Mouse (Mus musculus) midbrain, embryonic 10.5 days (tissue): ENCODE results near the gene Dock8. TPM values are rescaled to one million over a fixed set of nuclear protein-coding genes. Genes with fewer than 3 reads are reported as not detected.
A peak's percentile ranks its signal among the peaks of the same experiment; 100 is the strongest.

Source experiments
- DNase-seq: peaks from one replicate; pipeline ENCODE4 v3.0.0-alpha.2; 2017; ENCODE audit warnings: low spot score
- H3K27ac ChIP-seq: fragments of 300-500 bp; sonication (generic); replicated peaks from 2 replicates; pipeline ENCODE4 v1.5.1; 2016; ENCODE audit warnings: mild to moderate bottlenecking
- H3K27me3 ChIP-seq: fragments of 300-500 bp; sonication (generic); 2 replicates; pipeline ENCODE4 v1.6.1; 2016; ENCODE audit warnings: low read depth, mild to moderate bottlenecking; ENCODE audit not compliant: poor library complexity, severe bottlenecking
- H3K36me3 ChIP-seq: fragments of 300-500 bp; sonication (generic); 2 replicates; pipeline ENCODE4 v1.6.1; 2016; ENCODE audit warnings: mild to moderate bottlenecking, moderate library complexity
- H3K4me1 ChIP-seq: fragments of 300-500 bp; sonication (generic); 2 replicates; pipeline ENCODE4 v1.6.1; 2016
- H3K4me3 ChIP-seq: fragments of 300-500 bp; sonication (generic); 2 replicates; pipeline ENCODE4 v1.5.1; 2016; ENCODE audit warnings: mild to moderate bottlenecking, moderate library complexity
- H3K9me3 ChIP-seq: fragments of 300-500 bp; sonication (generic); replicated peaks from 2 replicates; pipeline ENCODE4 v1.6.1; 2016; ENCODE audit warnings: mild to moderate bottlenecking
- WGBS: fragments of 180-500 bp; shearing (Covaris S2); methylation state at CpG from one replicate; pipeline ENCODE4 v1.1.7; 2016; 5-methylcytosine and 5-hydroxymethylcytosine counted together
- polyA plus RNA-seq: library from polyadenylated mRNA; unstranded; fragments of >200 nt; fragmentation: Nextera tagmentation; extraction: Ambion mirVana; gene quantifications from 2 replicates; pipeline ENCODE4 v1.2.1, GENCODE M21; 2016

The Dock8 gene
- polyA plus RNA-seq, 1 experiment from 2014 or later, result 1.8 TPM

DNA sequence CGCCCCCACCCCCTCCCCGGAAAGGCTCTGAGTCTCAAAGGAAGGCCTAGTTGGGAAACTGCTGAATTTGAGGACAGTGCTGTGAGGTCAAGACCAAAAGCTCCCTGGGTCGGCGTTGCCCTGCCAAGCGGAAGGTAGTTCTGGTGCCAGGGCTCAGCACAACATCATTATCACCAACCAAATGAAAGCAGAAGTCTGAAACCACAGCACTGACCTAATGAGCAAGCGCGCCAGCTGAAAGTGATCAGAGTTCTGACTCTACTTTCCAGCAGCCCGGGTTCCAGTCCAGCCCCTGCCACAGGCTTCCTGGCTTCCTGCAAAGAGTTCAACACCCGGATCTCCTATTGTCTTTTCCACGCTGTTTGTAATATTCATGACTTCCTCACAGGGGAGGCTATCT is 232.7 kb downstream of the Dock8 start:
- H3K27me3 ChIP-seq, result peaks cover 27% of the 10 kb centered on the region
- H3K9me3 ChIP-seq, result no peaks in the 10 kb centered on the region
- no peaks in the 10 kb centered on the region for H3K36me3 ChIP-seq
- no peak for DNase-seq
- H3K4me1 ChIP-seq, result peaks cover 33% of the 10 kb centered on the region
- H3K27ac ChIP-seq, result no peak overlapping the region
- WGBS, result 74% methylated on average over 10 of the region's 10 CpGs
- H3K4me3 ChIP-seq, result no peak overlapping the region

DNA sequence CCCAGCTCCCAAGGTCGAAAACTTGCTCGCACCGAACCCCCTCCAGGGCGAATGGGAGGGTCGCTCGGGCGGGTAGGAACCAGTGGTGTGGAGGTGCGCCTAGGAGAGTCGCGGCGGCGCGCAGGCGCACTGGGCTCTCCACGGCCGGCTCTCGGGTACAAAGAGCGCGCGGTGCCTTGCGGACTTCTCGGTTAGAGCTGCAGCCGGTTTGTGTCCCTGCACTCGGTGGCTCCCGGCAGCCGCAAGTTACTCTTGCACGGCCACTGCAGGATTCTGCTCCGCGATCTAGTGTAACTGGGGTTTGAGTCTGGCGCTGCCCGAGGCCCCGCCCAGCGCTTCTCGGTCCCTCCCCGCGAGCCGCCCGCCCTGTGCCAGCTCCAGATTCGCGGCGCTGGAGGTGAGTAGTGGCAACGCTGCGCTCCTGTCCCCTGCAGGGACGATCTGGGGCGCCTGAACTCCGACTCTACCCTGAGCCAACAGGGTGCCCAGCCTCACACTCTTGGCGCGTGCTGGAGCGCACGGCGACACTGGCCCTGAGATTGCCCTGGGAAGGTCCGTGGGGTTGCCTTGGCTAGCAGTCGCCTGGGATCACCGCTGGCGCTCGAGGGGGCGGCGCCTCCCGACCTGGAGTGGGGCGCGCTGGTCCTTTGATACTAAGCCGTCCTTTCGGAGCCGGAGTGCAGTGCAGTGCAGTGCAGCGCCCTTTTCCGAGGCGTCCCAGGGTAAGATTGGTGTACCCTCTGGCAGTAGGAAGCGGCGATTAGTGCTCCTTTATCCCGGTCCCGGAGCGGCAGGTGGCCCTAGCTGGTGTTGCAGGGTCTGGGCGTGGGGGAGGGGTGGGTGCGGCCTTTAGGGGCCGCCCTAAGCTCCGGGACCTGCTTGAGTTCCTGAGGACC is 237.5 kb downstream of the Dock8 start, which contains the start of gene Kank1:
Gene Kank1 (plus strand): TSS at position 380 of the 896 bp plus-strand sequence.
- H3K36me3 ChIP-seq, result no peaks in the 10 kb centered on the region
- H3K9me3 ChIP-seq, result no peaks in the 10 kb centered on the region
- H3K4me1 ChIP-seq, result peaks cover 53% of the 10 kb centered on the region
- peak within 1 kb of the TSS; percentile 89 for H3K27ac ChIP-seq
- H3K4me3 ChIP-seq, result peak within 1 kb of the TSS; percentile 84
- peak; percentile 86 for DNase-seq
- WGBS, result under 1% methylated on average over 76 of the region's 76 CpGs
- peaks cover 38% of the 10 kb centered on the region for H3K27me3 ChIP-seq

DNA sequence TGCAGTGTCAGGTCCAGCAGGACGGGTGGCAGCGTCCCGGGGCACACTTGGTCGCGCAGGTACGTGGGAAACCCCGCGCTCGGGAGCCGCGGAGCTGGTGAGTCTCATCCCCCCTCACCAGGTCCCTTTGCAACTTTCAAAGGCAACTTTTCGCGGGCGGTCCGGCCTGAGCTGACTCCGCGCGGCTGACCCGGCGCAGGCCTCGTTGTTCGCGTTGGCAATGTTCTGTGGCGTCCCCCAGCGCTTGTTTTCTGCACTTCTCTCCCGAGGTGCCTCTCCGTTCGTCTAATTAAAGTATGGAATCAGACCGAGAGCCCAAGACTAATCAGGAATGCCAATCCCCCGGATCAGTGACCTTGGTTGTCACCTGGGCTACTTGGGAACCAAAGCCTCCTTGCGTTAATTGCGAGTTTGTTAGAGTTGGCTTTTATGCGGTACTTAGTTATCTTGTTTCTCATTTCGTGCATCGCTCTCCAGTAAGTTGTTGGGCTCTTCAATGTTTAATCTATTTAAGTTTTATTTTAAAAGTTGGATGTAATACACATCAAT is 238.2 kb downstream of the Dock8 start:
- WGBS, result 1% methylated on average over 35 of the region's 35 CpGs
- DNase-seq, result peak; percentile 78
- Histone ChIP-seq H3K27ac (peak overlapping the region; percentile 89), H3K9me3 (no peaks in the 10 kb centered on the region), H3K36me3 (no peaks in the 10 kb centered on the region), H3K27me3 (peaks cover 38% of the 10 kb centered on the region), H3K4me1 (peaks cover 52% of the 10 kb centered on the region), H3K4me3 (peak overlapping the region; percentile 84)

DNA sequence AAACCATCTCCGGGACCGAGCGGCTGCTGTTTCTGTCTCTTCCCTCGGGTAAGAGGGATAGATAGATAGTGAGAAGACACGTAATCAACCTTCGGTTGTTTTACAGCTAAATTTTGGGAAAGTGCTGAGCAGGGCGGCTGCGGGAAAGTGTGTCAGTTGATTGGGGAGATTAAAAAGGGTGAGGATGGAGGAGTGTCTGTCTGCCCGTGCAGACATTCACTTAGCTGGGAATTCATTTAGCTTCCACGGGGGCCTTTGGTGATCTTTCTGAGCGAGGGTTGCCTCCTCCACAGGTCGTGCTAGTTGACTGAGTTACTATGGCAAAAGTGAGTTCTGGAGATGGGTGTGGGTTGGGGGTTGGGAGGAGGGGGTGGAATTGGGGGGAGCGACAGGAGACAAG is 238.8 kb downstream of the Dock8 start:
- H3K4me1 ChIP-seq, result peaks cover 52% of the 10 kb centered on the region
- WGBS, result 4% methylated on average over 13 of the region's 13 CpGs
- H3K27ac ChIP-seq, result peak overlapping the region; percentile 64; the same call in 1 of the 2 replicates
- no peaks in the 10 kb centered on the region for H3K36me3 ChIP-seq
- peaks cover 38% of the 10 kb centered on the region for H3K27me3 ChIP-seq
- no peaks in the 10 kb centered on the region for H3K9me3 ChIP-seq
- peak overlapping the region; percentile 84 for H3K4me3 ChIP-seq
- peak; percentile 23 for DNase-seq

DNA sequence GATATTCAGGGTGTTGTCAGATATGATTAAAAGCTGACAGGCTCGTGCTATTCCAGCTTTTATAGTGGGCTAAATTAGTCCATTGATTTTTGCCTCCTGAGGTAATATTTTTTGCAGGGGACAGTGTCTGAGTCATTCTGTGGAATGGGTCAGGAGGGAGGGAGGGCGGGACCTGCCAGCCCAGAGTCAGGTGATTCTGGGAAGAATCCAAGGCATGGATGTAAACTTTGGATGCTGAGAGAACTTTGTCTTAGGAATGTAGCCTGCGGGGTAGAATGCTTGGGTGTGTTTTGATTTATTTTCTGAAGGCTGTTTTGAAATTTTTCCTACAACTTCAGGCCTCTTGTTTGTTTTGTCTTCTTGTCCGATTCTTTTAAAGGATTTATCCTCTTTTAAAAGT is 244.2 kb downstream of the Dock8 start:
- H3K4me1 ChIP-seq, result peaks cover 24% of the 10 kb centered on the region
- H3K36me3 ChIP-seq, result no peaks in the 10 kb centered on the region
- H3K4me3 ChIP-seq, result no peak overlapping the region
- no peak overlapping the region for H3K27ac ChIP-seq
- H3K9me3 ChIP-seq, result no peaks in the 10 kb centered on the region
- DNase-seq, result no peak
- WGBS, result 90% methylated on average over 4 of the region's 4 CpGs
- no peaks in the 10 kb centered on the region for H3K27me3 ChIP-seq

DNA sequence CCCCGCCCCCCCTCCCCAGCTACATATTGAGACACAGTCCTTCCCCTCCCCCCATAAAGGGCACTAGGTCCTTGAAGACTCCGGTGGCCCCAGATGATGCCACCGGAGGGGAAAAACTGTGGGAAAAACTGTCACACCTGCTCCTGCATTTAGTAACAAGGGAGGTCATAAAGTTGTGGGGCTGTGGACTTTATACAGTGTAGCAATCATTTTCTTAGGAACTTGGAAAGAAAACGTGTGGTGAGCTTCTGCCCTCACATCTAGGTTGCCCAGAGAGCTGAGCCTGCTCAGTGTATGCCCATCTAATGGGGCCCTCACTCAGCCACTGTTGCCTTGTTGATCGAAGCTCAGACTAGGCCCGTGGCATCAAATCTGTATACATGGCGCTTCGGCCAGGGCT is 246.7 kb downstream of the Dock8 start:
- H3K27me3 ChIP-seq, result no peaks in the 10 kb centered on the region
- H3K4me1 ChIP-seq, result peaks cover 24% of the 10 kb centered on the region
- H3K4me3 ChIP-seq, result no peak overlapping the region
- WGBS, result 92% methylated on average over 8 of the region's 8 CpGs
- no peaks in the 10 kb centered on the region for H3K36me3 ChIP-seq
- no peak for DNase-seq
- no peaks in the 10 kb centered on the region for H3K9me3 ChIP-seq
- no peak overlapping the region for H3K27ac ChIP-seq

DNA sequence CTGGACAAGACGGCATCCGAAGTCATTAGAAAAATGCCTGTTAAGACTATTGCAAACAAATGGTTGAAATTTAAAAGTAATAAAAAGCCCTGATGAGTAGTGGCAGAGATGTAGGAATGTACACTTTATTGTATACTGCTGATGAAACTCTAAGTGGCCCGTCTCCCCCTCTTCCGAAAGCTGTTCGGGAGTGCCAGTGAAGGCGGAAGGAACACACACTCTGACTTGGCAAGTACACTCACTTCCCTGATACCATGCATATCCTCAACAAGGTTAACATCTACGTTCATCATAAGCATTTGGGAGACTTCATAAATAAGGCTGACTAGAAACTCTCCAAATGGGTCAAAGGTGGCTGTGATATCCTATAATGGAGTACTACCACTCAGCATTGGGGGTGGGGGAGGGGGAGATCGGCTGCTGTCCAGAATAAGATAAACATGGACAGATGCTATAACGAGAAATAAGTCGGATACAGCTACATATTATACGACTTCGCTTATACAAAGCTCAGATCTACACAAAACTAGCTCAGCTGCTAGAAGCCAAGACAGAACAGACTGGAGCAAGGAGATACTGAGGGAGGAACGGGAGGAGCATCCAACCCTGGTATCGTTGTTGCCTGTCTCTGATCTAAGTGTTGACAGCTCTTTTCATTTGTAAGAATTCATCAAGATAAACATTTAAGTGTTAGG is 248.7 kb downstream of the Dock8 start:
- no peak overlapping the region for H3K4me3 ChIP-seq
- no peaks in the 10 kb centered on the region for H3K27me3 ChIP-seq
- peaks cover 14% of the 10 kb centered on the region; the same call in 1 of the 2 replicates for H3K4me1 ChIP-seq
- no peaks in the 10 kb centered on the region for H3K36me3 ChIP-seq
- WGBS, result 93% methylated on average over 14 of the region's 14 CpGs
- no peaks in the 10 kb centered on the region for H3K9me3 ChIP-seq
- no peak overlapping the region for H3K27ac ChIP-seq
- DNase-seq, result no peak

DNA sequence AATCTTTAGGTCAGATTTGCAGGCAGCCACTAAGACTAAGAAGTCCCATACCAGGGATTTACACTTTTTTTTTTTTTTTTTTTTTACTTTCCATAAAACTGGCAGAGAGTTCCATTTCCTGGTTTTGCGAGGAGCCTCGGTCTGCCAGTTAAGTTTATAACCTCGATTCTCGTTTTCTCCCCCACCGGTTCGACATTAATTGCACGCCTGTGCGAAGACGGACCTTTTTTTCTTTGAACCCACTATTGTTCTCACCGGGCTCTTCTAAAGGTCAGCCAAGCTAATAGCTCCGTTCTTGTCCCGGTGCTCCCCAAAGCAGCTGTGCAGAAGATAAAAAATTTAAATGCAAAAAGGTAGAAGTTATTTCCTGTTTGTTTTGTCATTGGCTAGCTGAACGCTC is 249.9 kb downstream of the Dock8 start:
- peaks cover 14% of the 10 kb centered on the region; the same call in 1 of the 2 replicates for H3K4me1 ChIP-seq
- WGBS, result 63% methylated on average over 13 of the region's 13 CpGs

DNA sequence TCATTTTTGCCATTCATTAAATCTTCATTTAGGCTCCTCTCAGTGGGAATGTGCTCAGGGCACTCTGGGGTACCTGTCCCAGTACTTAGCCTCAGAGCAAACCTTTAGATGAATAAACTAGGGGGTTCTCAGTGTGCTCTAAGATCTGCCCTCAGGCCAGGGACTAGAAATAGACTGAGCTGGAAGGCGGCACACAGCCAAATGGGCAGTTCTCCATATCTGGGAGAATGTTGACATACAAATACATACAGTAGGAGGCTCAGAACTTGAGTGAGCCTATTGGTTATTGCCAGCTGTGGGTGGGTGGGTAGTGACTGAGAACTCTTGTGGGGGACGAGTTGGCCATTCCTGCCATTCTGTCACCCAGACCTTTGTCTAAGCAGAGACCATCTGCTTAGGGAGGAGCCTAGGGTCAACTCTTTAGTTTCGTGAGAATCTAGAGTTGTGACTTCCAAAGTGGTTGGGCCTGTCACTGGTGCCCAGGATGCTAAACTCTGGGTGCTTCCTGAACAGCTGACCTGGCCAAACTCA is 252.3 kb downstream of the Dock8 start:
- WGBS, result 87% methylated on average over 3 of the region's 3 CpGs
- peaks cover 14% of the 10 kb centered on the region; the same call in 1 of the 2 replicates for H3K4me1 ChIP-seq
- no peak for DNase-seq

More for the DNA sequence above, 249.9 kb downstream of the Dock8 start:
- Histone ChIP-seq H3K4me3 (no peak overlapping the region), H3K9me3 (no peaks in the 10 kb centered on the region), H3K27me3 (no peaks in the 10 kb centered on the region), H3K36me3 (0 out of 2 replicates have a peak, but pooled peaks cover 3% of the 10 kb centered on the region), H3K27ac (no peak overlapping the region)
- DNase-seq, result no peak

More for the DNA sequence above, 252.3 kb downstream of the Dock8 start:
- H3K4me3 ChIP-seq, result no peak overlapping the region
- H3K27ac ChIP-seq, result no peak overlapping the region
- H3K36me3 ChIP-seq, result 0 out of 2 replicates have a peak, but pooled peaks cover 3% of the 10 kb centered on the region
- no peaks in the 10 kb centered on the region for H3K9me3 ChIP-seq
- no peaks in the 10 kb centered on the region for H3K27me3 ChIP-seq

Other genes with a start within 250 kb of the Dock8 start
- 0.17 and 0.22 TPM in 2 replicates for gene Pgm5, start 137.7 kb upstream of the Dock8 start, polyA plus RNA-seq
- gene Gm10053, start 123.8 kb upstream of the Dock8 start, polyA plus RNA-seq, result 293 and 344 TPM in 2 replicates
- 1.00 and 1.2 TPM in 2 replicates for gene Foxd4, start 98.3 kb upstream of the Dock8 start, polyA plus RNA-seq
- 23.5 and 23.6 TPM in 2 replicates for gene Cbwd1, start 37.9 kb upstream of the Dock8 start, polyA plus RNA-seq
- 19.0 and 23.1 TPM in 2 replicates for gene Kank1, start 237.4 kb downstream of the Dock8 start, polyA plus RNA-seq